Mouse (Mus musculus) ES-CJ7 (cell line): ENCODE results near the gene Auts2.

Experiments used
- DNase-seq: peaks from one replicate; pipeline ENCODE4 v3.0.0; 2011; ENCODE audit warnings: low read depth, low spot score

Auts2 gene

DNA sequence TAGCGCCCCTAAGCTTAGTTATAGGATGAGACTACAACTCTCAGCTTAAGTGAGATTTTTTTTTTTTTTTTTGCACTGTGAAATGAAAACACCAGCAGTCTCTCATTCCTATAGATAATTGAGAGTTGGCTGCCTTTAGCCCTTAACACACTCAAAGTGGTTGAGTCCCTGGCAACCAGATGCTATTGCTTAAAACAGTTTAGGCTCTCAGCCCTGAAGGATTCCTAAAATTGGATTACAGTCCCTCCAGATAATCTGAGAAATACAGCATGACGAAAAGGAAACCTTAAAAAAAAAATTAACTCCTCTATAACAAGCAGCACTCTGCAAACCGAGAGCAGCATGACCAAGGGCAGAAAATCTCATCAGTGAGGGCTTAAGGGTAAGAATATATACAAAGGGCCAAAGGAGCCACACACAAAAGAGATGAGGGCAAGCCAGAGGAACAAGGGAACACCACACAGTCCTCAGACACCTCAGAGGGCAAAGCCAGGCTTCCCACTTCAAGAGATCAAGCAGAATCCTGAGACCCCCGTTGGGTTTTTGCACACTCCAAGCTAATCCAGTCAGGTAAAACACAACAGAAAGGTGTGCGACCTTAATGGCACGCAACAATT is 274.7 kb downstream of the Auts2 start:
- no peak for DNase-seq

DNA sequence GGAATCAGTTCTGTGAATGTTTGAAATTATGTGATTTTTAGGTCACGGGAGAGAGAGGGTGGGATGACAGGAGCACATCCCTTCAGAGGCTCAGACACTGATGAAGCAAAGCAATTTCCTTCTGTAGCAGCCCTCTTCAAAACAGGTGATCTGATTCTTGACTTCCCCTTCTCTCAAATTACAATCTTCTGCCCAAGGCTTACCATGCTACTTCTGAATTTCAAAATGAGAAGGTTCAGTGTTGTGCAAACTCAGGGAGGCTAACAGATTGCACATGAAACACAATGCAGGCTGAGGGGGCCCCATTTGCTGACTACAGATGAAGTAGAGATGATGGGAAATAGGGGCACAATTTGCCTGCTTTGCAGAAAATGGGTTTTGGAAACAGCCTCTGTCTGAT is 278.1 kb downstream of the Auts2 start:
- DNase-seq = no peak

DNA sequence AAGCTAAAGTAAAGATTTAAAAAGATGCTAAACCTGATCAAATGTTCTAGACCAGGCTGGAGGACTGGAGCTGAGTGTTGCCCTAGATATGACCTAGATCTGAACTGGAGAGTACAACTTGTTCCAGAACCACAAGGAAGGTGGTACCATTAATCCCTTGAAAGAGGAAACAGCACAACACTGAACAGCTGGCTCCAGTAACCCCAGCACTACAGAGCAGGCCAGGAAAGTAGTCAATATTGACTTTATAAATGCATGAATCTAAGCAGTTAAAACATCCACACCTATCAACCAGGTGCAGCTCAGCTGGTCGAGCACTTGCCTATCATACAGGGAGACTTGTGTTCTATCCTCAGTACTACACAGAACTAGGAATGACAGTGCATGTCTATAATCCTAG is 281.4 kb downstream of the Auts2 start:
- no peak for DNase-seq

DNA sequence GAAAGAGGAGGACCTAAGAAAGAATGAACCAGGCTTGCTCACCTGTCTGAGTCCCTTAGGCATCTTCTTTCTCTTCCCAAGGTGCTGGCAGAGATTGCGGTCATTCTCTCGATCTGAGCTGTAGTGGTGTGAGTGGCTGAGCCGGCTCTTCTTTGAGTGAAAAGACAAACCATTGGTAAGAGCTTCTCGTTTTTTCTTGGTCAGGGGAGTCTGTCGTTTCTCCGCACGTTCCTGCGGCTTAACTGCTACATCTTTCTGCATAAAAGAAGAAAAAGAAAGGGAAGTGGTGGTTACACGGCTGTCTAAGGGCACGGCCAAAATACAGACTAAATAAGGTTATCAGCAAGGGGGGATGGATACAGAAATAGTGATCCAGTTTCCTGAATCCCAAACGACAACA is 284.3 kb downstream of the Auts2 start:
- no peak for DNase-seq

DNA sequence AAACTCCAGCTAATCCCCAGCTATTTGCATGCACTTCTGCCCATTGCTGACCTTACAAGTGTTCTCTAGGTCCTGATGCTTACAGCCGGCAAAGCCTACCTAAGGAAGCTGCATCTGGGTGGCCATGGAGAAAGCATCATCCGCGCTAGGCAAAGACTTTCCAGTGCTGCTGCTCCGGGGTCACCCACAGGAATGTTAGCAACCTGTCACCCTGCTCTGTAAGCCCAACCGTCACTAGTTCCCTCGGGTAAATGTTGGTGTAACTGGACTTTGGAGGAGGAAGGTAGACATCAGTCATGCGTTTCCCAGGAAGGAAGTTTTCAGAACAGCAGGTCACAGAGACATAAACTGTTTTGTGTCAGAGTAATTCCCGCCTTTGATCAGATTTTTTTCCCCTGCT is 287.6 kb downstream of the Auts2 start:
- DNase-seq = no peak

DNA sequence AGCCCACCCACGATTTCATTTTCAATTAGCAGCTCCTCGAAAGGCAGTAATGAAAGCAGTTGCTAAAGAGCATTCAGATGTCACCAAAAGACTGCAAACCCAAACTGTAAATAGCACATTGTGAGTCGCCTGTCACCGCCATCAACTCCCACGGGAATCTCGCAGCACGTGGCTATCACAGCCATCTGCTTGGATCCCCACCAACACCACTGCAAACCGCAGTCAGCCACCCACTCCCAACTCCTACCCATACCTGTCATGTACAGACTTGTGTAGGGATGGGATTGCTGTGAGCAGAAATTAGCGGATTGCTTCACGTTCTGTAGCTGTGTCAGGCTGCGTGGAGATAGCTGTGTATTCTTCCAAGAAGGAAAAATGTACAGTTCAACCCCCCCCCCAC is 293.6 kb downstream of the Auts2 start:
- no peak for DNase-seq

DNA sequence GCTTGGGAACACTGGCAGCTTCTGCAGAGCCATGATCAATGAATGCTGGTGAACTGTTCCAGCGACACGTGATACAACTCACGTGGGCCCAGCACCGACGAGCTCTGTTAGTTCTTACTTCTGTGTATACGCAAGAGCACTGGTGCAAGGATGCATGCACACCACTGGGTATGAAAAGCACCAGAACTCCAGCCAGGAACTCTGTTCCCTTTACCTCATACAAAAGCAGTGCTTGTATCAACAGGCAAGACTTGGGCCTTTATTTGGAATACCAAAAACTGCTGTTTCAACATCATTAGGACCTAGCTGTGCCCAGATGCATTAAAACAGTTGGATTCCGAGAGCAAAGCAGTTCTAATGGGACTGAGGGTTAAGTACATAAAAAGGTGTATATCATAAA is 295.1 kb downstream of the Auts2 start:
- DNase-seq = no peak

DNA sequence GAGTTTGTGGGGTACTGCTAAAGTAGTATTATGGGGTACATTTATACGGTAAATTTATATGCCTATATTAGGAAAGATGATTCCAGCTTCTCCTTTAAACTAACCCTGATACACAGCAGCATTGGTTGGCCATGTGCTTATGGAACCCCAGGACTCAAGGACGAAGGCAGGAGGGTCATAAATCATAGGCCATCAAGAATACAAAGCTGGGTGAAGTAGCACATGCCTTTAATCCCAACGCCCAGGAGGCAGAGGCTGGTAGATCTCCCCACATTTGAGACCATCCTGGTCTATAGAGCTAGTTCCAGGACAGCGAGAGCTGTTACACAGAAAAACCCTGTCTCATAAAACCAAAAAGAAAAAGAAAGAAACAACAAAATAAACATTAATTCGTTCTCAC is 307.7 kb downstream of the Auts2 start:
- no peak for DNase-seq

DNA sequence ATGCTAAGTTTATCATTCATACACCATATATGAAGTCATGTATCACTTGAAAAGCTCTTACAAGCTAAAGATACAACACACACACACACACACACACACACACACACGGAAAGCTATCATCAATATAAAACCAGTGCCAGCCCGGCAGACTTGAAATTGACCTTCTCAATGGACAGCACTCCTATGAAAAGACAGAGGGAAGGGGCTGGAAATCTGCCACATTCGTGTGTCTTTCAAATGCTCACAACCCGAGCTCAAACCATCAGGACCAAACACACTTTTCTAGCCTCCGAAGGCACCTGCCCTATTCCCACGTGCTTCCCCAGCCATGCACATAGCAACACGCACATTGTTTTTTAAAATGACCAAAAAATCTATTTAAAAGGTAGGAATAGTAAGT is 308.7 kb downstream of the Auts2 start:
- no peak for DNase-seq

DNA sequence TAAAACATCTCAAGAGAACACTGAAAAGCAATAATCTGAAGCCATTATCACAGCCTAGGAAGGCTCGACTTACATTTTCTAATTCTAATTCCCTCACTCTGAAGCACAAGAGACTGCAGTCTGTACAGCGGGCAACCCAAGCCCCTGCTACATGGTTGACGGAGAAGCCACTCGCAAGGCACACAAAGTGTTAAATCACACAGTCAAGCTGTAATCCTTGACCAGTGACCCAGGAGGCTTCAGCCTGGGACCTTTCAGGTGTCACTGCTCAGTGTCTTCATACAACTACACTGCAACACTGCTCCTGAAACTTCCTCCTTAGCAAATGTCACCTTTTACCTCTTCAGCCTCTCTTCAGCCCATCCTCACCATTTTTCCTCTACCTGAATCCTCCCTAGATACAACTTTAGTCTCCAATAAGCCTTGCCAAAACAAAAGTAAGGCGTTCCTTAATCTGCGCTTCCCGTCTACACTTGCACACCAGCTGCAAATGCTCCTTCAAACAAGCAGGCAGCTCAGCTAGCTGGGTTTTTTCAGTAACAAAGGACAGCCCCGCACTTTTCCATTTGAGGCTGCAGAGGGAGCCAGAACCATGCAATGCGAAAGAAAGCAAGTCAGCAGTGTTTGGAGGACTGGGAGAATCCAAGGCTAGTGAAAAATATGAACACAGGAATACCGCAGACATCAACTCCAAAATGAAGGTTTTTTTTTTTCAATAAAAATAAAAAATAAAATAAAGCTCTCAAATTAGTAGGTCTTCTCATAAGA is 311.7 kb downstream of the Auts2 start:
- DNase-seq = peak; percentile 46

DNA sequence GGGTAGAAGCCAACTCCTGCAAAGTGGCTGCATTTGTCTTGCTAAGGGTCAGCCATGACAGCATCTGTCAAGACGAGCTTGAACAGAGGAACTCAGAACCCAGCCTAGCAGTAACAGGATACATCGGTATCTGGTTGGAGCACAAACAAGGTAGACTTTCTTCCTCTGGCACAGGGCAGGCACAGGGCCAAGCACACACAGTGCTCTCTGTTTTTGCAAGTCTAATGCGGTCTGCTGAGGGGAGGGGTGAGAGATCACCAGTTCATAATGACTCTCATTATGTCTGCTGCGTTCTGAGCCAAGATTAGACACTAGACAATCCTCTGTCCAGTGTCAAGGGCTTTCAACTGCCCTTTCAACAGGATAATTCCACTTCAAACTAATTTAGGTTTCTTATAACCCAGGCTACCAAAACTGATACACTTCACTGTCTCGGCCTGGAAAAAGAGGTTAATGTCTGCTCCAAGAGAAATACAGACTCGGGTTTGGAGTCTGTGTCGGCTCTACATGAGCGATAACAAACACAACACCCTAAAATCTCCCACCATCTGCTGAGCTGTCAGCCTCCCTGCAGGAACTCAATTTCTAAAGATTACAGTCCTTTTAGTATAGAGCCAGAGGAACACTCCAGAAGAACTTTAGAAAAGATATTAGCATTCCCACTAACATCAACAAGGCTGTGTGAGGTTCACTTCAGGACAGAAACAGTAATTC is 313.3 kb downstream of the Auts2 start:
- peak; percentile 11 for DNase-seq

DNA sequence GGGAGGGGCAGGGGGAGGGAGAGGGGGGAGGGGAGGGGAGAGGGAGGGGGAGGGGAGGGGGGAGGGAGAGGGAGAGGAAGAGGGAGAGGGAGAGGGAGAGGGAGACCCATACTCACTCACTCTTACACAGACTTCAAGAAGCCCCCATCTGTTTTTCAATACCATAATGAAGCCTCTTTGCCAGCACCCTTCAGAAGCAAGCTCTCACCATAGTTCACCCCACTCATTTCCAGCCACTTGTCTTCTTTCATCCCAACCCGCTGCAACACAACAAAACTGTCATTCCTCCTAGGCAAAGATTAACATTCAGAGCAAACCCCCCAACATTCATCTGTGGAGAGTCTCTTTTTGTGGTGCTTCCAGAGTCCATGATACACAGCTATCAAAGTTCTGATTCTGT is 314.1 kb downstream of the Auts2 start:
- DNase-seq = no peak

DNA sequence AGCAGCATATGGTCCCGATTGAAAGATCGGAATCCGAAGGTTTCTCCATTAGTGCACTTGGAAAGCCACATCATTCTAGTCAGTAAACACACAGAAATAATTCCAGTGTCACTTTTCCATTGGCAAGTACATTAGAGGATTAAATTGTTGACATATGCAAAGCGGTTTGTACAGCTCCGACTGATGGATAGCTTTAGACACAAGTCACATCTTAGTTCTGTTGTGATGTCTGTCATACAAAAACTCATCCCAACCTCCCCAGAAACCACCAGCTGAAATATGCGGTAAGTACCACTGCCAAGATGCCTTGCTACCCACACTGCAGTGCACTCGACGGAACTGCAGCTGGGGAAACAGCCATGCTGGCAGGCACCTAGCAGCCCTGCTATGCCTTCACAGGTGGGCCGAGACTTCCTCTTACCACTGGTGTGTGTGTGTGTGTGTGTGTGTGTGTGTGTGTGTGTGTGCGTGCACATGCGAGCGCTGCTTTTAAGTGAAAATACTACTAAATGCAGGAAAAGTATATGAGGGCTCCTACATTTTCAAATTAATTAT is 322.7 kb downstream of the Auts2 start:
- DNase-seq = no peak

DNA sequence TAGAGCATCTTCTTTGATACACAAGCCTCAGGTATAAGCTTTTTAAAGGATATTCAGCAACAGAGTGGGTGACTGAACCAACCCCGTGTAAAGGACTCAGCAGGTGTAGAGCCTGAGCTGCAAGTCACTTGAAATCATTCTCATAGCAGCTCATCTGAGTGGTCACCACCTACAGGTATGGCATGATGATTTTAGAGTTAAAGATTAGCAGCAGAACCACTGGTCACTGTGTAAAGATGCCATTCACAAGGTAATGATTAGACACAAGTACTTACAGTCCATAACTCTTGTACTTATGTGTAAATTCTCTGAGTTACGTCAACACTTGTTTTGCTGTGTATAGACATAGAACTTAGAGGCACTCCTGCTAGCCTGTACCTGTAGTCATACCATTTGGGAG is 327.0 kb downstream of the Auts2 start:
- DNase-seq = no peak

DNA sequence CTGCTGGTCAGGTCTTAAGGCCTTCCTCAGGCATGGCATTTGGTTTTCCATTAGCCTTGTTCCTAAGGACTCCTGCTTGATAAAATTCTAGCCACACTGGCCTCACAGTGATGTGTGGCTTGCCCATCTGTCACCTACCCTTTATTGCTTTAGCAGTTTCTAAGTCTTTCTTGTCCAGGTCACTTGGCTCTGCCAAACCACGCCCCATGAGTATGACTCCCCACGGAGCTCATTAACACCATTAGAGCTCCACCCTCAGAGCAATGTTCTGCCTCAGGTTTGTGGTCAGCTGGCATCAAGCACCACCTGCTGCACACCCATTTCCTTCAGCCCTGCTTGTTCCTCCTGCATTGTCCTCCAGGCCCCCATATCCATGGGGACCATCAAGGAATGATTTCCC is 330.7 kb downstream of the Auts2 start:
- peak; percentile 20 for DNase-seq

DNA sequence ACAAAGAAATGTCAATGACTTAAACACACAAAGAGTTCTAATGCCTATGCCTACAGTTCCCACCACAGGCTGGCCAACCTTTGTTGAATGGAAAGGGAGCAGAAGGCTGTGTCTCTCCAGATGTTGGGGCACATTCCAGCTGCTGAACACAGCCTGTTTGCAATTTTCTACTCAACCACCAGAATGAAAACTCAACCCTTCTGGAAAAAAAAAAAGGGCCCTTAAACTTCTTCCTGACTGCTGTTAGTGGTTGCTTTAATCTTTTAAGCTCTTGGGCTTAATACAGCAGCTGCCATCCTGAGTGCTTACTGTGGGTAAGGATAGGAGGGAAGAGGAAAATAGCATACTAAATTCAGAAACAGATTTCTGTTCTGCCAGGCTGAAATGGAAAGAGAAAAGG is 333.4 kb downstream of the Auts2 start:
- DNase-seq = no peak

DNA sequence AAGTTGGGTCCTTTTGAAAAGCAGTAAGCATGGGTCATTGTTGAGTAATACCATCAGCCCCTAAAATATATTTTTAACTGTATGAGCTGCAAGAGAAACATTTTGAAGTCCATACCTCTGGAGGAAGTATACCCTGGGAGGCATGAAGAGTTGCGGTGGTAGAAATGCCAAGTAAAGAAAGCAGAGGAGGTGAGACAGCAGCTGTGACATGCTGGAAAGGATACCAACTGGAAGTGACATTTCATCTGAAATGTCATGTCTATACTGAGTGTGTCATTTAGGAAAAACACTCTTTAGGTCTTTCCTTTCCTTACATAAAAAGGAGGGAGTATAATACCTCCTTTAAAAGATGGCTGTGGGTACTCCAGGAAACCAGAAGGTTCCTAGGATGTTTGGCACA is 336.9 kb downstream of the Auts2 start:
- DNase-seq = no peak

DNA sequence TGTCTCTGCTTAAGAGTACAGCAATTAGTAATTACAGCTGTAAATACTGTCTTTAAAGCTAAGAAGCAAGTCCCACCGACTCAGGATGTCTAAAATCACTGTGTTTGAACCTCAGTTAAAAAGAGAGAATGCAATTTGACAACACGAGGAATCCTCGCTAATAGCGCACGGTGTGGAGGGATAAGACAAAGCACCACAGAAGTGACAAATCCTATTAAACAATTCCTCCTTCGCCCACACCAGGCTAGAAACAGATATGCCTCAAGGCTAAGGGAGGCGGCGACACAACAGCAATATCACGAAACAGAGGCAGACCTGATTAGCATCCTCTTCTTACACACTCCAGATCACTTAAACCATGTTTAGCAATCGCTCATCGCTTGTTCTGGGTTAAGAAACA is 339.3 kb downstream of the Auts2 start:
- DNase-seq = no peak

DNA sequence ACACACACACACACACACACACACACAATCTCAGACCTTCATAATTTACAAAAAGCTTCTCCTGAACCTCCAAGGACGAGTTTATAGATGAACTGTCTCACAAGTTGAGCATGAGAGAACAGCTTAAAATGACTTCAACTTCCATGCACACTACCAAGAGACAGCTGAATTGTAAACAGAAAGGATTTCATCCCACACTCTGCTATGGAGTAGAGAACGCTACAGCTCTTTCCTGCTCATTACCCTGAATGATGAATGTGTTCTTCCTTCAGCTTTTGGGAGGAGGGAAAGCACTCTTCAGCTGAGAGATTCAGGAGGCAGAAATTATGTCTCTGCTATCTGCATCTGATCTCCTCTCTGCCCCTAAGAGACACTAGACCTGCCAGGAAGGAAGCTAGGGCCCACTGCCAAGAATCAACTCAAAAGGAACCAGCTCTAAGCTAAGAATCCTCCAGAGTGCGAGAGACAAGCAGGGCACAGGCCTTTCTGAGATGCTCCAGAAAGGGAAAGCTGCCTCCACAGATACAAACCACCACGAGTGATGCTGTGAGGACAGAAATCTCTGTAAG is 342.0 kb downstream of the Auts2 start:
- DNase-seq = no peak

DNA sequence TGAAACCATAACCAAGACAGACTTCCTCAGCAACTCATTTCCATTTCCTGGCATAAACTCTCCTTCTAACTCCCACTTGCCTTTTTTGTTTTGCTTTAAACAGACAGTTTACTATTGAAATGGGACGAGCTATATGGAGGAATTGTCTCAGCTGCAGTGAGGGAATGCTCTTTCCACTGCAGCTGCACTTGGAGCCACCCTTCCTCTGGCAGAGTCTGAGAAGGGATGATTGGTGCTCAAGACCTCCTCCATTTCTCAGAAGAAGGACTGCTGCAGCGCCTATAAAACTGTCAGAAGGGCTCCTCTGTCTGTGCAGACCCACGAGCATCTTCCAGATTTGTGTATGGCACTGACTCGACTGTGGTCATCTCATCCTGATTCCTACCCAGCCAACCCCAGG is 342.5 kb downstream of the Auts2 start:
- DNase-seq = no peak

DNA sequence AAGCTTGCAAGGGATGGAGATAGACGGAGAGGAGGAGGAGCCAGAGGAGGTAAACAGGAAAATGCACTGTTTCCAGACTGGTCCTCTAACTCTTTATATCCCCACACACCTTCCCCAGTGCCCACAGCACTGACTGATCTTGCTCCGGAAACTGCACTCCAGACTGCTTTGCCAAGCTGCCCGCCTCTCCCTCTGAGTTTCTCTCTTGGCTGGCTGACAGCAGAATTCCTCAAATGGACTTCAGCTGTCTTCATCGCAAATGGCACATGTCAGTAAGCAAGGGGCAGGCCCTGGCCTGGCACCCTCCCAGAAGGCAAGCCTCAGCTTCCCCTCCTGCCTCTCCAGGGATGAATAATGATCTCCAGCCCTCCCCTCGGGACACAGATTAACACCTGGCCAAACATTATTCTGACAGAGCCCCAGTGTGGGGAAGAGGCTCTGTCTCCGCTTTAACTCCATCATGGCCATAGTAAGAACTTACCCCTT is 348.1 kb downstream of the Auts2 start:
- no peak for DNase-seq

DNA sequence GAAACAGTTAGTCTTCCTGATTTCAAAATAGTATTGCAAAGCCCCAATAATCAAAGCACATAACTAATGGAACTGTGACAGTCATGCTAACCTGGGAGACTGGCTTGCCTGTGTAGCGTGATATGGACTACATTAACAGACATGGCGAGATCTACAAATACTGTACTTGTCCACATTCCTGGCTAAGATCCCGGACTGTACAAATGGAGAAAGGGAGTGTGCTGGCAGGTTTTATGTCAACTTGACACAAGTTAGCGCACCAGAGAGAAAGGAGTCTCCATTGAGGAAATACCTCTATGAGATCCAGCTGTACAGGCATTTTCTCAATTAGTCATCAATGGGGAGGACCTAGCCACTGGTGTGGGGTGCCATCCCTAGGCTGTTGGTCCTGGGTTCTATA is 353.0 kb downstream of the Auts2 start:
- no peak for DNase-seq
